ENCODE assay signal across 8 mouse cellular contexts in genomic region chr8:69821971-69822385, GRCm38 (mm10). TPM values are rescaled to one million over a fixed set of nuclear protein-coding genes. Genes with fewer than 3 reads are reported as not detected.
A peak's percentile ranks its signal among the peaks of the same experiment; 100 is the strongest.
DNase-seq lines count a peak whose midpoint lies in the region; ATAC-seq lines count a peak whose summit lies in the region.

No protein-coding gene starts in this region.

- no peaks in the 10 kb centered on the region for H3K9me3 ChIP-seq in hindbrain, embryonic 13.5 days
- H3K9me3 ChIP-seq in neural tube, embryonic 13.5 days, result no peaks in the 10 kb centered on the region

- H3K4me1 ChIP-seq in hindbrain, embryonic 13.5 days (replicated peaks), result peaks cover 43% of the 10 kb centered on the region
- H3K4me1 ChIP-seq in neural tube, embryonic 13.5 days (replicated peaks), result peaks cover 45% of the 10 kb centered on the region

- H3K36me3 ChIP-seq in hindbrain, embryonic 13.5 days, result peaks cover 55% of the 10 kb centered on the region
- H3K36me3 ChIP-seq in neural tube, embryonic 13.5 days, result peaks cover 51% of the 10 kb centered on the region

- peak; percentile 67 to 81 for DNase-seq in adrenal gland, adult (ENCODE audit: inconsistent age in 2 of 2, low spot score in 1 of 2)
- DNase-seq in adrenal gland, postnatal 4 days (ENCODE audit: low spot score in 2 of 2), result no peak
- peak; percentile 78 for DNase-seq in 3134 (ENCODE audit: extremely low read depth, insufficient read length, low spot score)
- peak; percentile 84 for DNase-seq in embryo, embryonic 10 days (ENCODE audit: low spot score)
- DNase-seq in liver, result peak; percentile 55
- no peak for DNase-seq in layer of hippocampus, postnatal 36 days

- no peaks in the 10 kb centered on the region for H3K27me3 ChIP-seq in hindbrain, embryonic 13.5 days
- H3K27me3 ChIP-seq in neural tube, embryonic 13.5 days, result no peaks in the 10 kb centered on the region

- peak overlapping the region; percentile 83 for H3K9ac ChIP-seq in hindbrain, embryonic 13.5 days
- H3K9ac ChIP-seq in neural tube, embryonic 13.5 days, result peak overlapping the region; percentile 79

- peak overlapping the region; percentile 78 for H3K4me2 ChIP-seq in hindbrain, embryonic 13.5 days
- H3K4me2 ChIP-seq in neural tube, embryonic 13.5 days, result peak overlapping the region; percentile 86

- peak overlapping the region; percentile 56 for H3K4me3 ChIP-seq in hindbrain, embryonic 13.5 days
- peak overlapping the region; percentile 56 for H3K4me3 ChIP-seq in neural tube, embryonic 13.5 days

- peak; percentile 58 for ATAC-seq in hindbrain, embryonic 13.5 days (ENCODE audit: low FRiP score)
- ATAC-seq in neural tube, embryonic 13.5 days (ENCODE audit: low read depth), result peak; percentile 67

- WGBS in hindbrain, embryonic 13.5 days, result 2% methylated on average over 15 of the region's 22 CpGs
- WGBS in neural tube, embryonic 13.5 days, result 3% methylated on average over 11 of the region's 22 CpGs

- peak overlapping the region; percentile 80 for H3K27ac ChIP-seq in hindbrain, embryonic 13.5 days
- peak overlapping the region; percentile 56; the same call in 1 of the 2 replicates for H3K27ac ChIP-seq in neural tube, embryonic 13.5 days (replicated peaks)

RNA-seq across cellular contexts. Expression of gene Lpar2, which starts 0.3 kb away (rescaled TPM):
- 1 to 10 TPM; 2.8 to 3.8 TPM for total RNA-seq in adrenal gland, postnatal 4 days (2021)
- 0.78 and 0.83 TPM in 2 replicates for polyA plus RNA-seq in hindbrain, embryonic 13.5 days (2015; fragmentation: Nextera tagmentation; extraction: Ambion mirVana)
- polyA plus RNA-seq in neural tube, embryonic 13.5 days (2015; fragmentation: Nextera tagmentation; extraction: Ambion mirVana), result 0.68 and 0.70 TPM in 2 replicates
- under 1 TPM; 0.60 to 0.68 TPM for total RNA-seq in layer of hippocampus, postnatal 36 days (2021)

RNA-seq across cellular contexts. Expression of gene Pbx4, which starts 10.3 kb away (rescaled TPM):
- total RNA-seq in adrenal gland, postnatal 4 days (2021), result 1 to 10 TPM; 3.6 to 4.8 TPM
- 62.9 and 69.2 TPM in 2 replicates for polyA plus RNA-seq in hindbrain, embryonic 13.5 days (2015; fragmentation: Nextera tagmentation; extraction: Ambion mirVana)
- polyA plus RNA-seq in neural tube, embryonic 13.5 days (2015; fragmentation: Nextera tagmentation; extraction: Ambion mirVana), result 50.9 and 58.8 TPM in 2 replicates
- 10 to 100 TPM; 15.6 to 19.0 TPM for total RNA-seq in layer of hippocampus, postnatal 36 days (2021)

RNA-seq across cellular contexts. Expression of gene Gmip, which starts 13.5 kb away (rescaled TPM):
- total RNA-seq in adrenal gland, postnatal 4 days (2021), result 10 to 100 TPM; 21.1 to 24.6 TPM
- polyA plus RNA-seq in hindbrain, embryonic 13.5 days (2015; fragmentation: Nextera tagmentation; extraction: Ambion mirVana), result 31.5 and 34.1 TPM in 2 replicates
- polyA plus RNA-seq in neural tube, embryonic 13.5 days (2015; fragmentation: Nextera tagmentation; extraction: Ambion mirVana), result 24.8 and 27.6 TPM in 2 replicates
- 10 to 100 TPM; 12.0 to 17.3 TPM for total RNA-seq in layer of hippocampus, postnatal 36 days (2021)

RNA-seq across cellular contexts. Expression of gene Zfp866, which starts 31.0 kb away (rescaled TPM):
- total RNA-seq in adrenal gland, postnatal 4 days (2021), result 10 to 100 TPM; 31.4 to 34.4 TPM
- polyA plus RNA-seq in hindbrain, embryonic 13.5 days (2015; fragmentation: Nextera tagmentation; extraction: Ambion mirVana), result 42.9 and 44.0 TPM in 2 replicates
- polyA plus RNA-seq in neural tube, embryonic 13.5 days (2015; fragmentation: Nextera tagmentation; extraction: Ambion mirVana), result 39.6 and 45.7 TPM in 2 replicates
- 10 to 100 TPM; 28.1 to 32.1 TPM for total RNA-seq in layer of hippocampus, postnatal 36 days (2021)

RNA-seq across cellular contexts. Expression of gene Atp13a1, which starts 31.0 kb away (rescaled TPM):
- 10 to 100 TPM; 41.0 to 44.7 TPM for total RNA-seq in adrenal gland, postnatal 4 days (2021)
- polyA plus RNA-seq in hindbrain, embryonic 13.5 days (2015; fragmentation: Nextera tagmentation; extraction: Ambion mirVana), result 47.8 and 47.9 TPM in 2 replicates
- 43.7 and 45.4 TPM in 2 replicates for polyA plus RNA-seq in neural tube, embryonic 13.5 days (2015; fragmentation: Nextera tagmentation; extraction: Ambion mirVana)
- 10 to 100 TPM; 40.3 to 40.6 TPM for total RNA-seq in layer of hippocampus, postnatal 36 days (2021)

Comparison
In these comparisons a context has a peak if more than half of its experiments do, and no peak if none do; other contexts are left out.
1. DNase-seq: peak in adrenal gland, adult (2 of 2), 3134 (single experiment), embryo, embryonic 10 days (single experiment) and liver (single experiment); none in adrenal gland, postnatal 4 days (0 of 2) and layer of hippocampus, postnatal 36 days (0 of 2).